Mouse (Mus musculus) embryo, embryonic 10 days (tissue): ENCODE data around the gene Rnf10.

ENCODE experiments used
- DNase-seq: peaks from one replicate; pipeline ENCODE4 v3.0.0-alpha.2; 2015; ENCODE audit warnings: low spot score

The Rnf10 gene

DNA sequence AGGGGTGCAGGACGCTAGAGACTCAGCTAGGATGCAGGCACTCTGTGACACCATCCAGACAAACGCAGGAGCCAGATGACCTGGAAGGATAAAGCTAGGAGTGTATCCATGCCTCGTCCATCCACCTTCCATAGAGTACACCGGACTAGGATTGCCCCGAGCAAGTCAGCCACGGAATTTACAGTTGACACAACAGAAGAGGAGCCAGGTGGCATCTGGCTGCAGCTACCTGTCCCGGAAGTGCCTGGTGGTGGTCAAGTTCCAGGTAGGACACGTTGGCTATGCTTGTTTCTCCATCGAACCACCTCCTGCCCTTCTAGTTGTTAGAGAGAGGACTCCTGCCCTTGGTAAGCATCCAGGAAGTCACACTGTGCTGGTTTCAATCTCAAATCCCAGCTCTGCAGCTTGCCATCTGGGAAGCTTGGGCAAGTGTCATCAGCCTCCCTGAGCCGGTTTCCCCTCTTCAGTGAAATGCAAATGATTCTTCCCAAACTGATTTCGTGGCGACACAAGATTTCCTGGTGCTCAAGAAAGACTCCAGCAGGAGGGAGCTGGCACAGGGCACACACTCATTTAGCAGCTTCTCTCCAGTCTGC, 78.0 kb downstream of the Rnf10 start:
- DNase-seq, result no peak

DNA sequence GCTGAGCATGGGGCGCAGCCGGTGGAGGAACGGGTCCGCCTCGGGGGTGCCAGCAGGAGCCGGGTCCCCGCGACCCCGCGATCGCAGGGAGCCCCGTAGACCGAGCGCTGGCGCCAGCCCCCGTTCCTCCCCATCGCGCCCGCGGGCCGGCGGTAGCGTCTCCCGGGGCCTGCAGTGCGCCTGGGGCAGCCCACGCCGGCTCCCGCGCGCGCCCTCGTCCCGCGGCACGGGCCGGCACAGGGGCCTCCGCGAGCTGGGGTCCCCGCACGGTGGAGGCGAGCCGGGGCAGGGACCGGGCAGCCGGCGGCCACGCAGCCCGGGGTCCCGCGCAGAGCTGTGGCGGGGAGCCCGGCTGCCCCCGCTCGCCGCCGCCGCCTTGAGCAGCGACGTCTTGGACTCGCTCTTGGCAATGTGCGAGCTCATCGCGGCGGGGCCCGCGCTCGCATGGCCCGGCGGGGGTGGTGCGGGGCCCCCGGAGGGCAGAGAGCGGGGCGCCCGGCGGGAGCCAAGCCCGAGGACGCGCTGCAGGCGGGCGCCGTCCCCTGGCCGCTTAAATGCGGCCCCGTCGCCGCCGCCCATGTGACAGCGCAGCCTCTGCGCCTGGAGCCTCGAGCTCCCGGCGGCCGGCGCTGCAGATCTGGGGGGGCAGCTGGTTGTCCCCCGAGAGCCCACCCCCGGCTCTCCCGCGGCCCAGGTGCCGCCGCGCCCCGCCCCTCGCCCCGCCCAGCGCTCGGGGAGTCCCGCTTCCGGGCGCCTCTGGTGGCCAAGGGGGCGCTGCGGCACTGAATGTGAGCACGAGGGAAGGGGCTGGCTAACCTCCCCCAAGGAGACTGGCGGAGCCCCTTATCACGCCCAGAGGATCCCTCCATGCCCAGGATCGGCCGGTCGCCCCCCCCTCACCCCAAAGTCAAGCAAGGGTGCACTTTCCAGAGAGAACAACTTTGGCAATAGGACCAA, 78.8 kb downstream of the Rnf10 start, which contains the start of gene Cabp1:
Gene Cabp1, minus strand, starts transcription at position 713 of the 957 bp plus-strand sequence.
- DNase-seq, result peak; percentile 77

DNA sequence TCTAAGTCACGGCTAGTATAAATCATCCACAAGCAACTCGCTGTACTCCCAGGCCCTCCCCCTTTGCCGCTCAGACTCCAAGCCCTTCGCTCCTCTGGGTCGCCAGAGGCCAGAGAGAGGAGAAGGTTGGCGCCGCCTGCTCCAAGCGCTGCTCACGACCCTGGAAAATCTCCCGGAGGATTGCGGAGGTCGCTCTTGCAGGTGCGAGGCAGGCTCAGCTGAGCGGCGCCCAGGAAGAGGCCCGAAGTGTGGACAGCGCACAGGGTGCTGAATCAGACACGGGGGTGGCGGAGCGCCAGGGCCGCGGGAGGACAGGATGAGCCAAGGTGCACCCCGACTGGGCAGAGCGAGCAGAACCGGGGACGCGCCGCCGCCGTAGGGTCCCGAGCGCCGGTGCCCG, 79.5 kb downstream of the Rnf10 start:
- DNase-seq, result peak; percentile 61

DNA sequence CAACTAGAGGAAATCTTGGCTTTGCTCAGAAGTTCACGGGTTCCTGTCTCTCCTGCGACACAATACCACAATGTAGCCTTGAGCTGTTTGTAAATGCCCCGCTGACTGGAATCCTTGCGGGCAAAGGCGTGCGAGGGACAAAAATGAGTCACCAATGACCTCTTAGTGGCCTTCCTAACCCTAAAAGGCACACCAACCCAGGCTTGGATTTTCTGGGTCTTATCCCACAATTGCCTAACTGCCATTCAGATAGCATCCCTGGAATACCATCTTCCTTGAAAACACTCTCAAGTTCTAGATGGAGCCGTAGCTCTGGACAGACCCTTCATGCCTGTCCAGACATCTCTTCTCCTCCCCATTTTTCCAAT, 79.9 kb downstream of the Rnf10 start:
- no peak for DNase-seq

DNA sequence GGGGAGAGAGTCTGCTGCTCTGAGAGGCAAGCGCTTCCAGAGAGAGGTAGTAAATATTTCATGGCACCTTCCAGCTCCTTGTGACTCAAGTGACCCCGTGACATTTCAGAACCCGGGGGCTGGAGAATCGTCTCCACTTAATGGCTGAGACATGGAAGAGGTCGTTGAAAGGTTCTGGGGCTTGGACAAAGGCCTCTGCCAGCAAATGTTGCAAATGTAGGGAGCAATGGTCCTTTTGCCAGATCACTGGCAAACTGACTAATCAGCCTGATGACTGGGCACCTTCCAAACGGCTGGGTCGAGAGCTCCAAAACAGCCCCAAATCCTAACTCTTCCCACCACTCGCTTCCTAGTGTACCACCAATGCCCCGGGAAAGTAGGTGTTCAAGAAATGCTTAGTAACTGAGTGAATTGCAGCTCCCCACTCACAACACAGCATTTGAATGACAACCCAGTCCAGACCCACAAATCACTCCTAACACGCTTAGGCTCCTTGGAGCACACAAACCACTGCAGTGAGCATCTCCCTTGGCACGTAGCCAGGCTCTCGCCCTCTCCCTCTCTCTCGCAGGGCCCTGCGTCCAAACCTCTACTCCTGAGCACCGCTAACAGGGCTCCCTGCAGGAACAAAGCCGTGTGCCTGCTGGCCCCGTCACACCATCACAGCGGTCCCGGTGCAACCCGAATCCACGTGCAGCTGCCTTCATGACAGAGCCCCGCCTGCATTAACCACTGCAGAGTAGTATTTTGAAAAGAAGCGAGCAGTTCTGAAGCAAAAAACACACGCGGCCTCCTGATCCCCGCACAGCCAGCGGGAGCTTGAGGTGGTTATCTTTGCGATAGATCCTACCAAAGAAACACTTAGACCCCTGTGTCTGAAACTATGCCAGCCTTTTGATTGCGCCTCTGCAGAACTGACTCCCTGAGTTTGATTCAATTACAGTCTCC, 80.5 kb downstream of the Rnf10 start:
- no peak for DNase-seq
